Mouse (Mus musculus): ENCODE measurements around the gene Yif1a.

DNA sequence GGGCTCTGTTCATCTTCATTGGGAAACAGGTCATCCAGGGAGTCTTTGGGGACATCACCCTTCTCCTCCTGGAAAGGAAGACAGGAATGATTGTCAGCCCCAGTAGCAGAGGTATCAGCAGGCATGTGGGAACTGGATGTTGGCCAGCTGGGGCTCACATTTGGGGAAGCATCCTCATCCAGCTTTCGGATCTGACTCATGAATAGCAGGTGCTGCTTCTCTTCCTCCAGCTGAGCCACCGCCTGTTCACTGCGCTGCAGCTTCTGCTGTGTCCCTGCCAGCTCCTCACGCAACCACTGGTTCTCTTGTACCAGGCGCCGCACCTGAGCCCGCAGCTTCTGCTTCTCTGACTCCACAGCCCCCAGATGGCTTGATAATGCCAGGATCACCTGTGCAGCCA lies 25.4 kb downstream of the Yif1a start:
- TF ChIP-seq CTCF (IDR thresholded peaks at IDR 0.05), result no peak
- no peak for TF ChIP-seq EP300 (IDR thresholded peaks at IDR 0.05)
